Mouse (Mus musculus): ENCODE data around the gene Fndc3a.

The Fndc3a gene

DNA sequence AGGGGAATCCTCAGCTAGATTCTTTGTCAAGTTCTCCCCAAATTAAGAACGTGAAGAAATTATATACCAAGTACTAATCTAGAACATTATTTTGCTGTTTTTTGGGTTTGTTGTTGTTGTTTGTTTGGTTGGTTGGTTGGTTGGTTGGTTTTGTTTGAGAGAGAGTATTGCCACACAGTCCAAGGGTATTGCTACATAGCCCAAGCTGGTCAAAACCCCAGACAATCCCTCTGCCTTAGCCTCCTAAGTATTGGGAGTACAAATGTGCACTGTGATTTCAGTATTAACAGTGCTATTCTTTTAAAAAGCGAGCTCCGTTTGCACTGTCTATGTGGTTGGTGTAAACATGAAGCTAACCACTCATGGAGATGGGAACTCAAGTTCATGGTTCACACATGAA, 37.9 kb downstream of the Fndc3a start:
- DNase-seq (ENCODE audit: low spot score in 2 of 2), result no peak

DNA sequence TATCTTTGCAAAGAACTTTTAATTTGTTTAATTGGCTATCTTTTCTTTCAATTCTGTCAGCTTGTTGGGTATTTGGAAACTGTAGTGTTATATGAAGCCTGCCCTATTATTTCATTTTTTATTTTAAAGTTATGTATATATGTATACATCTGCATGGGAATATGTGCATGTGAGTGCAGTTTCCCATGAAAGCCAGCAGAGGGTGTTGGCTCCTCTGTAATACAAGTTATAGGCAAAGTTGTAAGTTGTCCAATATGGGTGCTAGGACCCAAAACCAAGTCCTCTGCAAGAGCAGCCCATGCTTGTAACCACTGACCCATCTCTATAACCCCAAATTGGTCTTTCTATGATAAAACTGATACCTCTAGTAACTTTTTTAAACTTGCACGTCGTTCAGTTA, 38.8 kb downstream of the Fndc3a start:
- no peak for DNase-seq (ENCODE audit: low spot score in 2 of 2)

DNA sequence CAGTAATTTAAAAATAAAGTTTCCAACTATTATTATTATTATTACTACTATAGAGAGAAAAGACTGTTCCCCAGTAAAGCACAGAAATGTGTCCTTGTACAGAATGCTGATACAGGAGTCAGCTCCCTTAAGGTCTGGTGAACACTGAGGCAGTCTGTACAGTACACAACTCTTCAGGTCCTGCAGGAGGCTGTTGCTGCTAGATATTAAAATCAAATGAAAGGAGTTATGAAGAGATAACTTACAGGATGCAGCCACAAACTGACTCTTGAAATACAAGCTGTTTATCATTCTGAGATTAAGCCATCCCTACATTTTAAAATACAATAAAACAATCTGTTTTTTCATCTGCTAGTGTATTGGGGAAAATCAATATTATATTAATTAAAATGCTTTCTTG, 60.5 kb downstream of the Fndc3a start:
- no peak for DNase-seq (ENCODE audit: low spot score in 2 of 2)

- no peak for DNase-seq (ENCODE audit: low spot score in 2 of 2)
Observed at GRCm38 (mm10) chr14:72645512-72645911, 64.3 kb downstream of the Fndc3a start.

DNA sequence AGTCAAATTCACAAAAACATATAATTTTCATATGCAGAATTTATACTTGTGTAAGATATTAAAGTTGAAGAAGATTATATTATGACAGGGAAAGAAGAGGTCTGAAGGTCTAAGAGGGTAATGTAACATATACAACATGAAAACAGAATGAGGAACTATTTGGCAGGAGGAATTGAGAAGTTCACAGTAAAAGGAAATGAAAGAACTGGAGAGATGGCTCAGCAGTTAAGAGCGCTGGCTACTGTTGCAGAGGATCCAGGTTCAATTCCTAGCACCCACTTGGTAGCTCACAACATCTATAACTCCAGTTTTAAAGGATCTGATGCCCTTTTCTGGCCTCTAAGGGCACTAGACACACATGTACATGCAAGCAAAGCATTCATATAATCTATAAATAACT, 65.2 kb downstream of the Fndc3a start:
- no peak for DNase-seq (ENCODE audit: low spot score in 2 of 2)

GRCm38 (mm10) chr14:72638507-72638906, 71.3 kb downstream of the Fndc3a start:
- no peak for DNase-seq (ENCODE audit: low spot score in 2 of 2)

- DNase-seq (ENCODE audit: low spot score in 2 of 2), result no peak
Observed at GRCm38 (mm10) chr14:72633571-72633970, 76.2 kb downstream of the Fndc3a start.

GRCm38 (mm10) chr14:72625411-72625810, 84.4 kb downstream of the Fndc3a start:
- no peak for DNase-seq (ENCODE audit: low spot score in 2 of 2)

GRCm38 (mm10) chr14:72604077-72604476, 105.7 kb downstream of the Fndc3a start:
- no peak for DNase-seq (ENCODE audit: low spot score in 2 of 2)

- DNase-seq (ENCODE audit: low spot score in 2 of 2), result no peak
Observed at GRCm38 (mm10) chr14:72603194-72603521, 106.6 kb downstream of the Fndc3a start.

DNA sequence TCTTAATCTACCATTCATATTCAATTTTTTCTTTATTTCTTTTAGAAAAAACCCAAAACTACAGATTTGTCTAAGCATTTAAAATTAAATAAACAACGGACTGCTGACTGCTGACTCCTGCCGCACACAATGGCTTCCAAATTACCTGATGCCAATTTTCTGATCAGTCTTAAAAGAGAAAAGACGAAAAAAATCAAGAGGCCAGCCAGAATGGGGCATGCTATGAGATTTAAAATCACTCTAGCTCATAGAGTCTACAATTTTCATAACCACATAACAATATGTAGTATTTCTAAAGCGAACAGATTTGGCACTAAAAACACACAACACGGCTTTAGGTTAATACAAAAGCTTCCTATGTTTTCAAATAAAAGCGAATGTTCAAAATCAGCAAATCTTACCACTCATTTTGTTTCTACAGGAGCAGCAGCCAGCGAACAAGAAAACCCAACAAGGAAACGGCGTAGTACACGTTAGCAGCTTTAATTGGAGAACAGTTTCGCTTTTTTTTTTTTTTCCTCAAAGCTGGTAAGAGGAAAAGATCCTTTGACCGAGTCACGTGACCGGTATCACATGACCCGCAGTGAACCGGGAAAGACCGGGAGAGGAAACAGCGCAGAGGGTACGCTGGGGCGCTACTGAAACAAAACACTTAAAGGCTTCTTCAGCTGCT, 107.1 kb downstream of the Fndc3a start:
- peak; percentile 63 to 76 for DNase-seq (ENCODE audit: low spot score in 2 of 2)

DNA sequence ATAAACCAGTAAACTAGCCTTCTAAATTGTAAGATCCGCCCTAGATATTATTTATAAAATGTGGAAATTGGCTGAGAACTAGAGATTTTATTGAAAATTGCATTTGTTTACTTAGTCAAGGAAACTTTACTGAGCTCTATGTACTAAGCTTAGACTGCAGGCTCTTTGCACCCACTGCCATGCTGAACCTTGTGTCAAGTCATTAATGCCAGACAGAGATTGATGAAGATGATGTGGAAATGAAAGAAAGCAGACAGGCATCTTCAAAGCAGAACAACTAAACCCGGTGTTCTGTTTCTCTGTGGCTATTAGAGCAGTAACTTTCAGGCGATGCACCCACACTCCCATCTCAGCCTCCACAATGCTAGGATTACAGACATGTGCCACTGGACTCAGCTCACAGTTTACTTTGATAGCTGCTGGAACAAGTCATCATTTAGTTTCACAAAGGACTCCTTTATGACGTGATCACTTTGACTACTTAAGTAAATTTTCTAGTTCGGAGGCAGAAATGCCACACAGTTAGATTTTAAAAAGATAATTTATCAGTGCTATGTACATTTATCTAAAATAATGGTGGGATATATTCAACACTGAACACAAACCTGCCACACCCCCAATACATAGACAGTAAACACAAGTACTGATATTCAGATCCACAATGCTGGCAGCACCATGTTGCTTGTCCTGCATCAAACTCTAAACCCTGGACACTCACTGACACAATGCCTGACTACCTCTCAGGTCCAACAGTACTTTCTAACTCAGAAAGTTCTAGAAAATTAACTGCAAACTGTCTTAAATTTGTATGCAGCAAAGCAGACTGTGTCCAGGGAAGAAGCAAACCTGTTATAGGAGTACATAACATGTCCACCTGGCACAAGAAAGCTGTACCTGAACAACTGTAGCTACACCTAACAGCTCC, 108.2 kb downstream of the Fndc3a start:
- no peak for DNase-seq (ENCODE audit: low spot score in 2 of 2)

- no peak for DNase-seq (ENCODE audit: low spot score in 2 of 2)
Observed at GRCm38 (mm10) chr14:72600375-72600774, 109.4 kb downstream of the Fndc3a start.

GRCm38 (mm10) chr14:72598976-72599740, 110.6 kb downstream of the Fndc3a start:
- no peak for DNase-seq (ENCODE audit: low spot score in 2 of 2)

- DNase-seq (ENCODE audit: low spot score in 2 of 2), result no peak
Observed at GRCm38 (mm10) chr14:72594191-72594590, 115.6 kb downstream of the Fndc3a start.

DNA sequence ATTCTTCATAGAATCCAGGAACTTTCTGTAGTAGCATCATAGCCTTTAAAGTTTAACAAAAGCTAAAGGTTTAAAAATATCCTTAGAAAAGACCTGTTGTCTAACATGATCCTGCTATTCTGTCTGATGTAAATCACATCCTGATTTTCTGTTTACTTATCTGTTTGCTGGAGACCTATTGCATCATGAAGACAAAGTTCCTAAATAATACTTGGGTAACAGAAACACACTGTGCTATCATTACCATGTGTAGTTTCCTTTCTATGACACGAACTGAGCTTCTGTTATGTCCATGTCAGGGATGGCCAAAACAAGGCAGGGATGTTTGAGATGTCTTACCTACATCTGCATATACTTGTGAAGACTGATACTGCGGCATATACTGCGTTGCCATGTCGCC, 120.4 kb downstream of the Fndc3a start:
- no peak for DNase-seq (ENCODE audit: low spot score in 2 of 2)

GRCm38 (mm10) chr14:72582979-72583378, 126.8 kb downstream of the Fndc3a start:
- DNase-seq (ENCODE audit: low spot score in 2 of 2), result no peak

GRCm38 (mm10) chr14:72580991-72581390, 128.8 kb downstream of the Fndc3a start:
- DNase-seq (ENCODE audit: low spot score in 2 of 2), result no peak

DNA sequence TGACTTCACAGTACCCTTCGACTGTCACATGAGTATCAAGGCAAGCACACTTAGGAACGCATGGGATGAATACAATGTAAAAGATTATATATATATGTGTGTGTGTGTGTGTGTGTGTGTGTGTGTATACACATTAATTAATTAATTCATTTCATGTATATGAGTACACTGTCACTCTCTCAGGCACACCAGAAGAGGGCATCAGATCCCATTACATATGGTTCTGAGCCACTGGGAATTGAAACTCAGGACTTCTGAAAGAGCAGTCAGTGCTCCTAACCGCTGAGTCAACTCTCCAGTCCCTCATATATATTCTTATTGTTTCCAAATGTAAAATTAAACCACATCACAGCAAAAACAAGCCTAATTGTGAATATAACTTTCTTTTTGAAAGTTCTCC, 133.5 kb downstream of the Fndc3a start:
- DNase-seq (ENCODE audit: low spot score in 2 of 2), result no peak

- DNase-seq (ENCODE audit: low spot score in 2 of 2), result no peak
Observed at GRCm38 (mm10) chr14:72563941-72564340, 145.9 kb downstream of the Fndc3a start.

DNA sequence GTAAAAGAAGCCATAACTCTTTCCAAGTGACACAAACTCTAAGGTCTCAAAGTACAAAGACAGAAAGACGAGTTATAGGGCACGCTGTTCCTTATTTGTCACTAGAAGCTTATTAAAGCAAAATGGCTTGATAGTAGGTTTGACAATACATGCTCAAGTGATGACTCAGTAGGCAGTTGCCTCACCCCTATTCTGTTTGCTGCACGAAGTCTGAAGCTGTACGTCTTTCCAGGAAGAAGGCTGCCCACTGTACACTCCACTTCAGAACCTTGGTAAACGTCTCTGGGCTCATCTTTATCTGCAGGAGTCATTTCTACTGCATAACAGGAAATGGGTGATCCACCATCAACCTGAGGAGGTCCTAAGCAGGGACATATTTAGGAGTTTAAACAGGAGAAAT, 151.0 kb downstream of the Fndc3a start:
- DNase-seq (ENCODE audit: low spot score in 2 of 2), result no peak

DNA sequence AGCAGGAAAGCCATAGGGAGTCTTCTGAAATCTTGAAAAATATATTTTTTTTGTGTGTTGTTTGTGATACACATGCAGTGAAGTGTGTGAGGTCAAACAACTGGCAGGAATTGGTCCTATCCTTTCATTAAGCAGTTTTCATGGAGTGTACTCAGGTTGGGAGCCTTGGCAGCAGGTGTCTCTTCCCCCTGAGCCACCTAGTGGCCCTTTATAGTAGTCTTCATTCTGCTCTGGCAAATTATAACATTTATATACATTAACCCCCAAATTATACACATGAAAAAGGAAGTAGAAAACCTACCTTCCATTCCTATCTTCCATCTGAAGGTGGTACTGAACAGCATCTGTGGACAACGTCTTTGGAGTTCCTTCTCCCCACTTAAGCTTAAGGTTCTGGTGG, 154.0 kb downstream of the Fndc3a start:
- DNase-seq (ENCODE audit: low spot score in 2 of 2), result no peak
